Mouse (Mus musculus) cerebellum, adult 2 months (tissue): Measurements from ENCODE around the gene Ninj2. TPM values are rescaled to one million over a fixed set of nuclear protein-coding genes. Genes with fewer than 3 reads are reported as not detected.

Source experiments
- DNase-seq, 2 experiments: peaks; one replicate each; pipeline ENCODE4 v3.0.0; 2021
- H3K27ac ChIP-seq: fragments of 200-500 bp; 2 replicates; pipeline ENCODE4 v1.5.1; 2012; ENCODE audit warnings: low read length, control low read depth, inconsistent platforms; ENCODE audit not compliant: insufficient read depth
- H3K27me3 ChIP-seq: fragments of 200-500 bp; 2 replicates; pipeline ENCODE4 v1.6.1; 2012; ENCODE audit warnings: inconsistent platforms, mild to moderate bottlenecking, low read length, moderate library complexity; ENCODE audit not compliant: control insufficient read depth, insufficient read depth
- H3K4me1 ChIP-seq: fragments of 200-500 bp; 2 replicates; pipeline ENCODE4 v1.6.1; 2011; ENCODE audit warnings: low read length; ENCODE audit not compliant: control insufficient read depth, insufficient read depth
- H3K4me3 ChIP-seq: fragments of 200-500 bp; replicated peaks from 2 replicates; pipeline ENCODE3; 2011; ENCODE audit warnings: mild to moderate bottlenecking, low read depth, low read length, control low read depth; ENCODE audit not compliant: insufficient read depth
- CTCF ChIP-seq: fragments of 200-500 bp; IDR thresholded peaks from 2 replicates; pipeline ENCODE4 v1.5.1; 2011; ENCODE audit warnings: low read depth, mild to moderate bottlenecking, control low read depth, low read length, moderate library complexity, borderline replicate concordance; ENCODE audit not compliant: insufficient read depth
- POLR2A ChIP-seq: fragments of 200-500 bp; IDR thresholded peaks from 2 replicates; pipeline ENCODE4 v1.6.1; 2011; ENCODE audit warnings: low read length, control low read depth, borderline replicate concordance; ENCODE audit not compliant: insufficient read depth
- WGBS: fragments of 180-500 bp; shearing (Covaris S2); methylation state at CpG from one replicate; pipeline ENCODE4 v1.1.7; 2018; 5-methylcytosine and 5-hydroxymethylcytosine counted together
- polyA plus RNA-seq: library from polyadenylated mRNA; depleted of rRNA; stranded (reverse); fragments of >200 nt; gene quantifications from 2 replicates; pipeline ENCODE4 v1.2.3, GENCODE M21; 2012; rRNA removed

Ninj2 gene
- polyA plus RNA-seq, 1 experiment, result 11.7 TPM

GRCm38 (mm10) chr6:120249831-120250230 lies 156.7 kb downstream of the Ninj2 start:
- no peak overlapping the region for H3K4me3 ChIP-seq
- no peak for TF ChIP-seq POLR2A
- no peak for TF ChIP-seq CTCF
- WGBS, result 64% methylated on average over 5 of the region's 5 CpGs

More at GRCm38 (mm10) chr6:120249831-120250230, 156.7 kb downstream of the Ninj2 start:
- H3K27me3 ChIP-seq, result no peaks in the 10 kb centered on the region
- H3K4me1 ChIP-seq, result no peaks in the 10 kb centered on the region
- no peak overlapping the region for H3K27ac ChIP-seq
- no peak for DNase-seq

Other genes starting within 250 kb of the Ninj2 start
- gene Erc1, start 245.2 kb upstream of the Ninj2 start, polyA plus RNA-seq, result 44.3 and 50.1 TPM in 2 replicates
- 62.6 and 65.1 TPM in 2 replicates for gene Rad52, start 190.7 kb upstream of the Ninj2 start, polyA plus RNA-seq
- gene Wnk1, start 54.7 kb upstream of the Ninj2 start, polyA plus RNA-seq, result 252 and 288 TPM in 2 replicates
- 0.10 TPM in 2 replicates for gene D330020A13Rik, start 201.0 kb downstream of the Ninj2 start, polyA plus RNA-seq
- 0.55 and 0.65 TPM in 2 replicates for gene B4galnt3, start 201.2 kb downstream of the Ninj2 start, polyA plus RNA-seq